Mouse (Mus musculus): Measurements from ENCODE around the gene Car9. TPM values are rescaled to one million over a fixed set of nuclear protein-coding genes. Genes with fewer than 3 reads are reported as not detected.

Gene Car9
- polyA plus RNA-seq, 1 experiment: 1.9 TPM

GRCm38 (mm10) chr4:43562769-43563600 is 56.2 kb downstream of the Car9 start:
- DNase-seq (ENCODE audit: low spot score): no peak

Other genes with a start within 250 kb of the Car9 start
- gene Atp8b5, start 239.8 kb upstream of the Car9 start, polyA plus RNA-seq (2012; rRNA removed): 0.58 and 0.65 TPM in 2 replicates
- gene Rusc2, start 125.0 kb upstream of the Car9 start, polyA plus RNA-seq (2012; rRNA removed): 22.3 and 43.1 TPM in 2 replicates
- 0.55 and 0.59 TPM in 2 replicates for gene Fam166b, start 77.8 kb upstream of the Car9 start, polyA plus RNA-seq (2012; rRNA removed)
- gene Tesk1, start 65.0 kb upstream of the Car9 start, polyA plus RNA-seq (2012; rRNA removed): 25.8 and 34.2 TPM in 2 replicates
- gene Cd72, start 52.3 kb upstream of the Car9 start, polyA plus RNA-seq (2012; rRNA removed): 2.4 and 4.6 TPM in 2 replicates
- 0.22 and 0.41 TPM in 2 replicates for gene Sit1, start 23.2 kb upstream of the Car9 start, polyA plus RNA-seq (2012; rRNA removed)
- 272 and 290 TPM in 2 replicates for gene Ccdc107, start 14.1 kb upstream of the Car9 start, polyA plus RNA-seq (2012; rRNA removed)
- 14.7 and 26.0 TPM in 2 replicates for gene Arhgef39, start 7.3 kb upstream of the Car9 start, polyA plus RNA-seq (2012; rRNA removed)
- gene Tpm2, start 16.8 kb downstream of the Car9 start, polyA plus RNA-seq (2012; rRNA removed): 3,808 and 5,340 TPM in 2 replicates
- gene Creb3, start 55.4 kb downstream of the Car9 start, polyA plus RNA-seq (2012; rRNA removed): 57.7 and 77.0 TPM in 2 replicates
- gene Tln1, start 55.7 kb downstream of the Car9 start, polyA plus RNA-seq (2012; rRNA removed): 124 and 153 TPM in 2 replicates
- gene Rgp1, start 71.7 kb downstream of the Car9 start, polyA plus RNA-seq (2012; rRNA removed): 34.9 and 35.1 TPM in 2 replicates
- gene Gba2, start 71.9 kb downstream of the Car9 start, polyA plus RNA-seq (2012; rRNA removed): 15.1 and 16.8 TPM in 2 replicates
- 0.44 TPM in 1 of 2 replicates, not detected in the other for gene Msmp, start 77.5 kb downstream of the Car9 start, polyA plus RNA-seq (2012; rRNA removed)
- gene Npr2, start 125.0 kb downstream of the Car9 start, polyA plus RNA-seq (2012; rRNA removed): 54.7 and 69.7 TPM in 2 replicates
- gene Spag8, start 146.6 kb downstream of the Car9 start, polyA plus RNA-seq (2012; rRNA removed): 1.0 and 1.3 TPM in 2 replicates
- 107 and 112 TPM in 2 replicates for gene Hint2, start 149.5 kb downstream of the Car9 start, polyA plus RNA-seq (2012; rRNA removed)
- gene Tmem8b, start 162.0 kb downstream of the Car9 start, polyA plus RNA-seq (2012; rRNA removed): 8.3 and 12.6 TPM in 2 replicates
- 0.41 and 0.51 TPM in 2 replicates for gene Fam221b, start 162.2 kb downstream of the Car9 start, polyA plus RNA-seq (2012; rRNA removed)
- gene Olfr70, start 193.8 kb downstream of the Car9 start, polyA plus RNA-seq (2012; rRNA removed): not detected in 2 replicates
- not detected in 2 replicates for gene Olfr71, start 203.3 kb downstream of the Car9 start, polyA plus RNA-seq (2012; rRNA removed)
- gene Hrct1, start 220.2 kb downstream of the Car9 start, polyA plus RNA-seq (2012; rRNA removed): 5.2 and 7.8 TPM in 2 replicates
- 1.2 and 1.6 TPM in 2 replicates for gene Spaar, start 223.1 kb downstream of the Car9 start, polyA plus RNA-seq (2012; rRNA removed)

Data from urinary bladder, adult 2 months (tissue).